Mouse (Mus musculus) E14TG2a.4 (cell line): ENCODE measurements around the gene Il16.

Experiments
- CTCF ChIP-seq: conservative IDR thresholded peaks from 2 replicates; pipeline ENCODE4 v1.5.1; 2014; ENCODE audit warnings: low read length
- NANOG ChIP-seq: IDR thresholded peaks from 2 replicates; pipeline ENCODE4 v1.6.1; 2014; ENCODE audit warnings: borderline replicate concordance, low read length, mixed read lengths
- POU5F1 ChIP-seq: IDR thresholded peaks from 2 replicates; pipeline ENCODE4 v1.6.1; 2014; ENCODE audit warnings: low read length, borderline replicate concordance

GRCm38 (mm10) chr7:83703046-83703775 is 42.3 kb downstream of the Il16 start:
- TF ChIP-seq CTCF: no peak
- TF ChIP-seq NANOG: no peak
- TF ChIP-seq POU5F1: no peak
